Mouse (Mus musculus): ENCODE data around the gene Dgkz. TPM values are rescaled to one million over a fixed set of nuclear protein-coding genes. Genes with fewer than 3 reads are reported as not detected.

The Dgkz gene
- polyA plus RNA-seq, 1 experiment from 2014 or later: 53.2 TPM

DNA sequence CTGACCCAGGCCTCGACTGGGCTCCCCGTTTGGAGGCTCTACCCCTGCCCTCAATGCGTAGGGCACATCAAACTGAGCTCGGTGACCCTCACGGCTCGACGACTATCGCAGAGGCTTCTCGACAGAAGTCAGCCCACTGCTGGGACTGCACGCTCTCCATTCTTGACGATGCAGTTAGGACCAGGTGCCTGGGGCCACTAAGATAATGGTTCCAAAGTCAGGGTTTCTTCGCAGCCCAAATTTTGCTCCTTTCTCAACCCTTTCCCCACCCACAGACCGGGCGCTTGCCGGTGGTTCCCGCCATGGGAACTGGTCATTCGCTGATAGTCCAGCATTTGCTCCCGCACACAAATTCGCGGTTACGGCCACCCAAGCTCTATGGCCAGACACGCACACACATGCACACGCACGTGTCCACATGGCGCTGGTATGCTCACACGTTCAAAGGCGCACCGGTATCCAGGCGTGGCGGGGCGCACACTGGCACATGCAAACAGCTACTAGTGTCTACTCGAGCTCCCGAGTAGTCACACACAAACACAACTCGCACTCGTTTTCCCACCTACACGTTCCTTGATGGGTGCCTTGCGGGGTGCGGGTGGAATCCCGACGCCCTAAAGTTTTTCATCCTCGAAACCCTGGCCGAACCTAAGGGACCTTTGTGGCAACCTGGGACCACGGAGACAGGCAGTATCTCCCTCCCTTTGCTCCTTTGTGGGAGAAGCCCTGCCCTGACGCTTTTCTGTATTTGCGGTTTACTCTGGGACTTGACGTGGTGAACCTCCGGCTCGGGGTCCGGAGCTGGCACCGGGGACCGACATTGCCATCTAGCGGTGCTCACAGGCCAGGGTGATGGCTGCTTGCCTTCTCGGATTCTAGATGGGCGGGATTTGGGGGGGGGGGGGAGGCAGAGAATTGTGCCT is 52.0 kb downstream of the Dgkz start:
- H3K27ac ChIP-seq (ENCODE audit: low read depth, low read length): no peak overlapping the region
- peaks cover 15% of the 10 kb centered on the region for H3K4me1 ChIP-seq (replicated peaks; ENCODE audit: control insufficient read depth, insufficient read depth, low read length)
- WGBS: 5% methylated on average over 54 of the region's 54 CpGs
- peak overlapping the region; percentile 52 for H3K4me3 ChIP-seq (ENCODE audit: low read depth, low read length)
- H3K27me3 ChIP-seq (replicated peaks; ENCODE audit: control insufficient read depth, insufficient read depth, low read length): peaks cover 39% of the 10 kb centered on the region
- peaks cover 5% of the 10 kb centered on the region; the same call in 1 of the 2 replicates for H3K36me3 ChIP-seq (ENCODE audit: control insufficient read depth, insufficient read depth)
- ATAC-seq: no peak
- TF ChIP-seq CTCF (IDR thresholded peaks at IDR 0.05; ENCODE audit: low read depth): peak; percentile 86
- H3K9ac ChIP-seq (ENCODE audit: low read depth, low read length): no peak overlapping the region
- H3K9me3 ChIP-seq (ENCODE audit: control insufficient read depth): no peaks in the 10 kb centered on the region
- H3K4me2 ChIP-seq (replicated peaks; ENCODE audit: low read depth): peak overlapping the region; percentile 90

DNA sequence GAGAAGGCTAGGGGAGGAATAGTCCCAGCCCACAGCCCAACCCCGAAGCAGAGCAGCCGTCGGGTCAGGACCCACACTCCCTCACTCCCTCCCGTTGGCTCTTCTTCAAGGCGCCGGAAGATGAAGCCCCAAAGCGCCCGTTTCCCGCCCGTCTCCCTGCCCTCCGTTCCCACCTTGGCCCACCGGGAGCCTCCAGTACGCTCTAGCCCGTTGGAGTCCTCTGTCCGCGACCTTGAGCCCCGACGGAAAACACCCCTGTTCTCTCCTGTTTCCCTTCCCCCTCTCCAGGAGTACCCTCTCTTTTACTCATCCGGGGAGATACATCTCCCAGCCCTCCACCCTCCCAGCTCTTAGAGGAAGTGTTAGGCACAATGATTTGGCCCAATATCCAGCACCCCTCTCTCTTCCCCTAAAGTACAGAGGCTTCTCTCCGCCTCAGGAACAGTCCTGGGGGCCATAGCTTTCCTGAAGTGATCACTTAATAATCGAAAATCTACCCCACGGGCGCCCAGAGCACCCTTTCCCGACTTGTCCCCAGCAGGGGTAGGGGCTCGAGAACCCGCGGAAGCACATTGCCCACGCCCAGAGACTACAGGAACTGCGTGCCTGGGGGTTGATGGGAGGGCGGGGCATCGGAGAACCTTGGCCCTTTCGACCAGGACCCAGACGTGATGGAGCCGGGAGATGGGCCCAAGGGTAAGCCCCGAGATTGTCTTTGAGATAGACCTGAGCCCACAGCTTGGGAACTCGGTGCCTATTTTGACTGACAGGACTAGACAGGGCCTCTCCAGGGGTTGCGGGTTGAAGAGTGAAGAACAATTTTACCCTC is 52.9 kb downstream of the Dgkz start:
- WGBS: 2% methylated on average over 36 of the region's 37 CpGs
- H3K27me3 ChIP-seq (replicated peaks; ENCODE audit: control insufficient read depth, insufficient read depth, low read length): peaks cover 39% of the 10 kb centered on the region
- no peak overlapping the region for H3K27ac ChIP-seq (ENCODE audit: low read depth, low read length)
- H3K4me2 ChIP-seq (replicated peaks; ENCODE audit: low read depth): peak overlapping the region; percentile 90
- no peak for TF ChIP-seq CTCF (IDR thresholded peaks at IDR 0.05; ENCODE audit: low read depth)
- peak overlapping the region; percentile 52 for H3K4me3 ChIP-seq (ENCODE audit: low read depth, low read length)
- no peak overlapping the region for H3K9ac ChIP-seq (ENCODE audit: low read depth, low read length)
- H3K4me1 ChIP-seq (replicated peaks; ENCODE audit: control insufficient read depth, insufficient read depth, low read length): peaks cover 12% of the 10 kb centered on the region
- no peaks in the 10 kb centered on the region for H3K9me3 ChIP-seq (ENCODE audit: control insufficient read depth)
- ATAC-seq: no peak
- peaks cover 13% of the 10 kb centered on the region for H3K36me3 ChIP-seq (ENCODE audit: control insufficient read depth, insufficient read depth)

DNA sequence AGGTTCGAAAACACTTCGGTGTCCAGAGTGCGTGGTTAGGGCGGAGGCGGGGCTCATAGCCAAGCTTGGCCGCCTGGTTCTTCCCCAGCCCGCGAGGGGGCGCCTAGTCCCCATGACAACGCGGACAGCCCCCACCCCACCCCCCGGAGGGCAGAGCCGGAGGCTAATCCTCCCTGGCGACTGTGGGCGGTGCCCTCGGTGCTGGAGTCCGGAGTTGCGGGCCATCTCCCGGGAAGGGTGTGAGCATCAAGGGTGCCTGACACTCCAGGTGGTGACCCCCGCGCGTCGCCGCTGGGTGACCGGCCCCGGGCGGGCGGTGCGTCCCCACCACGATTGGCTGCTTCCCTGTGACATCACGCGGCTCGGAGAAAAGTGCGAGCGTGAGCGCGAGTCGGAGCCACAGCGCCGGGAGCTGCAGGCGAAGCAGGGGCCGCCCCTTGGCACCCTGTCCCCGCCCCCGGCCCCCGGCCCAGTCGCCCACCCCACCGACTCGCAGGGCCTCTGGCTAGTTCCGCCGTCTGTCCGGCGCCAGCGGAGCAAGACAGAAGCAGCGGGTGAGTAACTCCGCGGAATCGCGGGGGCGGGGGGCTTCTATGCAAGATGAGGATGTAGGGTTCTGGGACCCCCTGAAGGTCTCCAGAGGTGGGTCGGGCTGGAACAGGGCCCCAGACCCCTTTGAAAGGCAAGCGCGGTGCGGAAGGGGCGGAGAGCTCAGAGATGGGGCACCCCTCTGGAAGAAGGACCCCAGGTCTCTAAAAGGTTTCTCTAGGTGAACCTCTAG is 53.7 kb downstream of the Dgkz start:
- H3K36me3 ChIP-seq (ENCODE audit: control insufficient read depth, insufficient read depth): peaks cover 22% of the 10 kb centered on the region
- ATAC-seq: peak; percentile 18
- under 1% methylated on average over 64 of the region's 64 CpGs for whole genome bisulfite sequencing
- H3K27me3 ChIP-seq (replicated peaks; ENCODE audit: control insufficient read depth, insufficient read depth, low read length): peaks cover 39% of the 10 kb centered on the region
- no peaks in the 10 kb centered on the region for H3K9me3 ChIP-seq (ENCODE audit: control insufficient read depth)
- peak overlapping the region; percentile 52 for H3K4me3 ChIP-seq (ENCODE audit: low read depth, low read length)
- H3K27ac ChIP-seq (ENCODE audit: low read depth, low read length): no peak overlapping the region
- peaks cover 9% of the 10 kb centered on the region; the same call in 1 of the 2 replicates for H3K4me1 ChIP-seq (replicated peaks; ENCODE audit: control insufficient read depth, insufficient read depth, low read length)
- peak; percentile 65 for TF ChIP-seq CTCF (IDR thresholded peaks at IDR 0.05; ENCODE audit: low read depth)
- H3K9ac ChIP-seq (ENCODE audit: low read depth, low read length): no peak overlapping the region
- H3K4me2 ChIP-seq (replicated peaks; ENCODE audit: low read depth): peak overlapping the region; percentile 90

DNA sequence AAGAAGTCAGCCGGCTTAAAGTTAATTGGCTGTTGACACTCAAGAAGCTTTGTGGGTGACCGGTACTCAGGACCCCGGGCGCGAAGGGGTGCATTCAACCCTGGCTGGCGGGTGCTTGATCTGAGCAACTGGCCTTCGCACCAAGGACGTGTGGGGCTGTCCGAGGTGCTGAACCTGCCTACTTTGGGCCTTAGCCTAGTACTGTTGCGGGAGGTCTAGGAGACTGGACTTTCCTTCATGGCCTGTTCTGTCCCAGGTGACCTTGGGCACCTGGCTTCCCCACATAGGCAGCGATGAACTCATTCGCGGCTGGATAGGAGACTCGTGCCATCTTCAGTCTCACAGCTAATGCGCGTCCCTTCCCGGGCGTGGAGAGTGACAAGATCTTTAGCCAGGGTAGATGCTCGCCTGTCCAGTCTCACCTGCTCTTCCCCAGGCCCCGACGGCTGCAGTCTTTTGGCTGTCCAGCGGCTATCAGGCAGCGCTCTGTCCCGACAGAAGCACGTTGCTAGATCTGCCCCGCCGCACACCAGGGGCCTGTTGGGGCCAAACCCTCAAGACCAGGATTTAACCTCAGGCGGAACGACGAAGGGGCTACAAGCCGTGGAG is 54.4 kb downstream of the Dgkz start:
- Histone ChIP-seq H3K27ac (ENCODE audit: low read depth, low read length) (no peak overlapping the region), H3K9ac (ENCODE audit: low read depth, low read length) (no peak overlapping the region), H3K4me2 (replicated peaks; ENCODE audit: low read depth) (peak overlapping the region; percentile 90), H3K27me3 (replicated peaks; ENCODE audit: control insufficient read depth, insufficient read depth, low read length) (peaks cover 39% of the 10 kb centered on the region), H3K36me3 (ENCODE audit: control insufficient read depth, insufficient read depth) (peaks cover 29% of the 10 kb centered on the region), H3K9me3 (ENCODE audit: control insufficient read depth) (no peaks in the 10 kb centered on the region), H3K4me1 (replicated peaks; ENCODE audit: control insufficient read depth, insufficient read depth, low read length) (peaks cover 9% of the 10 kb centered on the region; the same call in 1 of the 2 replicates), H3K4me3 (ENCODE audit: low read depth, low read length) (peak overlapping the region; percentile 52)
- no peak for TF ChIP-seq CTCF (IDR thresholded peaks at IDR 0.05; ENCODE audit: low read depth)
- ATAC-seq: peak; percentile 48
- 2% methylated on average over 31 of the region's 31 CpGs for WGBS

DNA sequence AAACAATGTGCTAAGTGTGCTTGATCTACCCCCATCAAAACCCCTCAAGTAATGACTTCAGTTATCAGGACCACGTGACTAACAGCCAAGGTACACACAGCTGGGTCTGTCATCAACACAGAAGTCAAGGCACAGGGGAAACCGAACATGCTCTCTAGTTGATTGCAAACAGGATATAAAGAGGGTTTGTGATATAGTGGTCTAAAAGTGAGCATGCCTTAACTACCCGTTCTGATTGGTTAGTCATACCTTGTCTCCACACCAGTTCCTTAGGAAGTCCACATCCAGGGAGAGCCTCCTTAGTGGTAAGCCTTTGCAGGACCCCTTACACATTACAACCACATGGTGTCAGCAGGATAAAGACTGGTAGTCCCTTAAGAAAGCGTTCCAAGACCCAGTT is 55.5 kb downstream of the Dgkz start:
- H3K9me3 ChIP-seq (ENCODE audit: control insufficient read depth): no peaks in the 10 kb centered on the region
- no peak for TF ChIP-seq CTCF (IDR thresholded peaks at IDR 0.05; ENCODE audit: low read depth)
- 59% methylated on average over 4 of the region's 4 CpGs for WGBS
- no peak overlapping the region for H3K9ac ChIP-seq (ENCODE audit: low read depth, low read length)
- H3K4me2 ChIP-seq (replicated peaks; ENCODE audit: low read depth): no peak overlapping the region
- peaks cover 39% of the 10 kb centered on the region for H3K27me3 ChIP-seq (replicated peaks; ENCODE audit: control insufficient read depth, insufficient read depth, low read length)
- peaks cover 39% of the 10 kb centered on the region for H3K36me3 ChIP-seq (ENCODE audit: control insufficient read depth, insufficient read depth)
- no peak overlapping the region for H3K27ac ChIP-seq (ENCODE audit: low read depth, low read length)
- ATAC-seq: no peak
- no peak overlapping the region for H3K4me3 ChIP-seq (ENCODE audit: low read depth, low read length)
- peaks cover 9% of the 10 kb centered on the region; the same call in 1 of the 2 replicates for H3K4me1 ChIP-seq (replicated peaks; ENCODE audit: control insufficient read depth, insufficient read depth, low read length)
